Mouse (Mus musculus) brain, adult 2 months (tissue): Measurements from ENCODE around the gene Igf1r.
A peak's percentile ranks its signal among the peaks of the same experiment; 100 is the strongest.

Source experiments
- DNase-seq: peaks from one replicate; pipeline ENCODE4 v3.0.0; 2011; ENCODE audit warnings: low read depth, low spot score

Gene Igf1r

DNA sequence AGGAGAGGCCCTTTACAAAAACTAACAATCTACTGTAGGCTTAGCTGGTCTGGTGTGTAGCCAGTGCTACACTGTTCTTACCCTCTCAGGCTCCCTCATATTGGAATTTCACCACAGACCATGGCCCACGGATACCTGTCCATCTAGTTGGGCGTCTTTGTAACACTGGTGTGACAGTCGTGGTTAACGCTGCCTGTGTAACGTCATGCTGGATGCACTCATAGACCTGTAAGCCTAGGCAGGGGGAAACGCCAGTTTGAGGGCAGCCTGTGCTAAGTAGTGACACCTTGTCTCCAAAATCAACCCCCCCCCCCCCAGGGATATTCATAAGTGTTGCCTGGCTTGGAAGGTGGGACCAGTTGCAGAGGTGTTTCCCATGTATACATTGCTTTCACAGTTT is 4.7 kb downstream of the Igf1r start:
- DNase-seq = no peak

DNA sequence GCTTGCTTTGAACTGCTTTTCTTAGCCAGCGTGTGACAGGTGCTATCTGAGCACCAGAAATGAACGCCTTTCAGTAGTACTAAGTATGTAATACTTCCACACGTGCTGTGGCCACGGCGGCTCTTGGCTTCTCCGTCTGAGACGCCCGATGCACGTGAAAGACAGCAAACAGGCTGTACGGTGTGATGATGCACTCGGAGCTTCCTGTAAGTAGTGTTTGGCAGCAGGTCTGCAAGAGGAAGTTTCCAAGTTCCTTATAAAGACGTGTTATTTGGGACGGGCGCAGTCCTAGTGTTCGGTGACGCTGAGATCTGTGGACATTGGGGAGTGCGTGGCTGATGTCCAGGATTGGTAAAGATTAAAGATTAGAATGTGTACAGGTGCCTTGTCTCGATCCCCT is 5.4 kb downstream of the Igf1r start:
- DNase-seq = no peak

GRCm38 (mm10) chr7:67960701-67961100 is 8.1 kb downstream of the Igf1r start:
- no peak for DNase-seq

DNA sequence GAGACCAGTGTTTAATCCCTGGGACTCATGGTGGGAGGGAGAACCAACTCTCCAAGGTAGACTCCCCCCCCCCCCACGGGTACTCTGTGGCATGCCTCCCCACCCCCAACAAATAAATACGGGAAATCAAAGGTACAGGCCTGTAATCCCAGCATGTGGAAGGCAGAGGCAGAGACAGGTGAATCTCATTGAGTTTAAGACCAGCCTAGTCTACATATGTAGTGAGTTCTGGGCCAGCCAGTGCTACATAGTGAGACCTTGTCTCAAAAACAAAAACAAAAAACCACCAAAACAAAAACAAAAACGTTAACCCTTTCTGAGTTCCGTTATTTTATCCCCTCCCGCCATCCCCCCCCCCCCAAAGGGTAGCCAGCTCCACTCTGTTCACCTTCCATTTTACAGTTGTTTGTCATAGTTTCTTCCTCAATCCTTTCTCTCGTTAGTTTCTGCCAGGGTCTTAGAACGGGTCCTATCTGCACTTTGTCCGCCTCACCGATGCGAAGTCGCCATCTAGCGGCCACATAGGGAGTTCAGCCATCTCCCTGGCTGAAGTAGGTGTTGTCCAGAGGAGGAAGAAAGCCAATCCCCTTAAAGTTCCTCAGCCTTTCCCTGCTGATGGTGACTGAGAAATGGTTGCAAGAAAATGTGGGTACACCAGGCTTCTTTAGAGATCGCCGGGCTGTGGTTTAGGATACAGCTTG is 9.1 kb downstream of the Igf1r start:
- DNase-seq = peak; percentile 85

DNA sequence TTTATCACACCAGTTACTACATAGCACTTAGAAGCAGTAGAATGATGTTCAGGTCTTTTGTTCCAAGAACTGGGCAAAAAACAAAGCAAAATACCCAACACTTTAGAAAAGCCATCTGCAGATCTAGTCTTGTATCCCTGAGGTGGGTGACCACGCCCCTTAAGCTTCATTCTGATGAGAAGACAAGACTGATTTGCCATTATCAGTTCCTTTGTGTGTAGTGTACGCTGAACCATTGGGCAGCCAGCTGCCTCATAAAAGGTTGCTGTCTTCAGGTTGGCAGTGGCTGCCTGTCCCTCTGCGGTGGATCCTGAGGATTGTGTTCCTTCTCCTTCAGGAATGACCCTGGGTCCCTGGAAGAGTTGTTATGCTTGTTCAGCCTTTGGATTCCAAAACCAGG is 11.1 kb downstream of the Igf1r start:
- no peak for DNase-seq

GRCm38 (mm10) chr7:67968394-67968793 is 15.8 kb downstream of the Igf1r start:
- no peak for DNase-seq

- no peak for DNase-seq
Observed at GRCm38 (mm10) chr7:67969076-67969475, 16.4 kb downstream of the Igf1r start.

- DNase-seq = no peak
Observed at GRCm38 (mm10) chr7:67973180-67974014, 20.8 kb downstream of the Igf1r start.

DNA sequence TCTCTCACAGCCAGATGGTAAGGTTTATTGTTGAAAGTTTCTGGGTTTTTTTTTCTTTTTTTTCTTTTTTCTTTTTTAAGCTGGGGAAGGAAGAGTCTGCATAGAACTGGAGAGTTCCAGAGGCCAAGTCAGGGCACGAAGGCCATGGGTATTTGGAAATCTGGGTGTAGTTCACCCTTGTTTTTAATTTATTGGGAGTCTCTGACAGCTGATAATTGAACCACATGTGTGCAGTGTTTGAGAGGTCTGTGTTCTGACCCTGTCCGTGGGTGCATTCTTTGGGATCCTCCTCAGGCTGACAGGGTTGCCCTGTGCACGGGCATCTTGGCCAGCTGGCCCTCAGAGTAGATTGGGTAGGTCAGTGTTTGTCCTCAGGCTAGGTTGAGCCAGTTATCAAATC is 29.3 kb downstream of the Igf1r start:
- DNase-seq = no peak

- no peak for DNase-seq
Observed at GRCm38 (mm10) chr7:67982809-67983208, 30.2 kb downstream of the Igf1r start.

DNA sequence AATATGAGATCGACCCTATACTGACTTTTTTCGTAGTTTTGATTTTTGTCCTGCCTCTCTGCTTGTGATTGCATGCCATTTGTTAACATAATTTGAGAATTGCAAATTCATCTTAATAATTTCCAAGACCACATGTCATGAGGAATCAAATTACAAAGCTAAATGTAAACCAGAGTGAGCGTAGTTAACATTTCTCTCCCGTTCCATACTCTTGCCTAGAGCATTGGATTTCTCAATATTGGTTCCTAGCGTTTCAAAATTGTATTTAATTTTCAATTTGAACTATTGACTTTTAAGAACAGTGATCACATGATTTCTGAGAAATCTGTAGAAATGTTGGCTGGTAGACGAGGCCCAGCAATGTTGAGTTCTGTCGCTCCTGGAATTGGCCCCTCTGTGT is 30.8 kb downstream of the Igf1r start:
- DNase-seq = no peak

DNA sequence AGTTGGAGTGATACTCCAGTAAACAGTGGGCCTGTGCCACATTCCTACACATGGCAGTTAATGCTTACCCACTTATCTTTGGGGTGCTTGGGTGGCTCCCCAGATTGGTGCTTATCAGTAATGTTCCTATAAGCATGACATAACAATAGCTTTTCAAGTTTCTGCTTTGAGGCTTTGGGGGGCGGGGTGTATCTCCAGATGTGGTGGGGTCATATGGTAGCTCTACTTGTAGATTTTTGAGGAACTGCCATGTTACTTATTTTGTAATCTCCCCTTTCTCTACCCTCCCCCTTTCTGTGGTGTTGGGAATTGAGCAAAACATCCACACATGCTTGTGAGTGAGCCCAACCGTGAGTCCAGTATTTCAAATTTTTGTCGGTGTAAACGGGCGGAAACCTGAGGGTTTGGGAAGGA is 32.4 kb downstream of the Igf1r start:
- no peak for DNase-seq

DNA sequence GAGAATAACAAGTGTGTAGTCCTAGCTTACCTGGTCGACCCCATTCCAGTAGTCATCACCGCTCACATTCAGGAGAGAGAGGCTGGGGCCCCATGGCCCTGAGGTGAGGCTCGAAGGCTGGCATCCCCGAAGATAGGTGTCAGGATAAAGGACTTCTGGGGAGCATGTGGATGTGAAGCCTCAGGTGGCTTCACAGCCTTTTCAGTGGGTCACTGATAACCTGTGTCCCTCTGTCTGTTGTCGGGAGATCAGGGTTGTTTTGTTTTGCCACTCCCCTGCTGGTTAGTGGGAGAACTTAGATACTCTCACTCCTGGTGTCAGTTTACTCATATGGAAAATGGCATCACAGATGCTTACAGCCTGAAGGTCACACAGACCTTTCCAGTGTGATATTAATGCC is 32.9 kb downstream of the Igf1r start:
- DNase-seq = no peak

- no peak for DNase-seq
Observed at GRCm38 (mm10) chr7:67986277-67986676, 33.6 kb downstream of the Igf1r start.

- DNase-seq = no peak
Observed at GRCm38 (mm10) chr7:67986816-67987215, 34.2 kb downstream of the Igf1r start.

GRCm38 (mm10) chr7:67989376-67989775 is 36.7 kb downstream of the Igf1r start:
- DNase-seq = peak; percentile 29

DNA sequence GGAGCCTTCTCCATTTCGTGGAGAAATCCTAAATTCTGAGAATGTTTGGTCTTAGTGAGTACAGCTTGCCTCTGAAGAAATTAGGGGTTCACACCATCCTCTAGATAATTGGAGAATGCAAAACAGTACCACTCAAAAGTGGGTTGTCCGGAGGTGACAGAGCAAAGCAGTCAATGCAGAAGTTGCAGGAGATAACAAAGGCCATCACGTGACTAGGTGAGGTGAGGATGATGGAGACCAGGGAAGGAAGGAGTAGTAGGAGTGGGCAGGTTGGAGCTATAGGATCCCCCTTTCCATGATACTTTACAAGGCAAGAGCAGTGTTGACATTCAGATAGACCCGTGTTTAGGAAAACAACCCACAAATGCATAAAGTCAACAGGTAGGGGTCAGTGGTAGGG is 41.0 kb downstream of the Igf1r start:
- DNase-seq = no peak

DNA sequence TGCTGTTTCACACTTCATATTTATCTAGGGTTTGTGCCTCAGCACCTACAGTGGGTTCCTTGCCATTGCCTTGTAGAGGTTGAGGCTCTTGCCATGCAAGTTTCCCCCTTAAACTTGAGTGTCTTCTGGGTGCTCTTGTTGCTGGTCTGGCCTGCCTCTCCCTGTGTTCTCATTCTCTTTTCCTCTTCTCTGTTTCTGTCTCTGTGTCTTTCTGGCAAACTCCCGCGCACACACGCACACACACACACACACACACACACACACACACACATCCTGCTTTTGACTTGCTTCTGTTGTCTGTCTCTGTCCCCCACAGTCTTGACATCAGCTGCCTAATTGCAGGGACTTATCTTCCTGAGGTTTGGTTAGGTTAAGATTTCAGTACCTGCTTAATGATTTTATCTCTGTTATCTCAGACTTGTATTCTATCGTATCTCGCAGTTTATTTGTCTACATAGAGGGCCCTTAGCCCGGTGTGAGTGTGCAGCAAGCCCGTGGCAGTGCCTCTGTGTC is 41.8 kb downstream of the Igf1r start:
- no peak for DNase-seq

DNA sequence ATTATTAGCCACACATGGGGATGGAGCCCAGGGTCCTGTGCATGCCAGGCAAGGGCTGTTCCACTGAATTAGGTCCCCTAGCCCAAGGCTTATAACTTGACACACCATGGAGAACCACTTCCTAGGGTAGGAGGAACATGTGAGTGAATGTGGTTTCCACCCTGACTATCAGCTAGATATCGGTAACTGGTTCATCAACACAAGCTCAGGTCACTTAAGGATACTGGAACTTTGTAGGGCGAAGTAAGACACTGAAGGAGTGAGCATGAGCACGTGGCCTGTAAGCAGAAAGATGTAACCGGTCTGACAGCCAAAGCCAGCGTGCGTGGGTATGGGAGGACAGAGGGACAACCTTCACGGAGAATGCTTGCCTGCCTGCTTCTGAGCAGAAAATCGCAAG is 42.6 kb downstream of the Igf1r start:
- peak; percentile 46 for DNase-seq

- no peak for DNase-seq
Observed at GRCm38 (mm10) chr7:67996202-67996960, 43.8 kb downstream of the Igf1r start.

GRCm38 (mm10) chr7:68001269-68001668 is 48.6 kb downstream of the Igf1r start:
- DNase-seq = no peak

GRCm38 (mm10) chr7:68006074-68006473 is 53.4 kb downstream of the Igf1r start:
- no peak for DNase-seq
